Mouse (Mus musculus) lung, postnatal 25 days (tissue): Measurements from ENCODE around the gene Cxcl2.

Source experiments
- DNase-seq: peaks from one replicate; pipeline ENCODE4 v3.0.0; 2022; ENCODE audit warnings: low spot score

Cxcl2 gene

GRCm38 (mm10) chr5:90903339-90904020 lies at the start of gene Cxcl2:
TSS of gene Cxcl2 (plus strand) at chr5:90903871.
- no peak for DNase-seq

- DNase-seq, result no peak
Observed at GRCm38 (mm10) chr5:90855308-90856230, 48.1 kb upstream of the Cxcl2 start.

DNA sequence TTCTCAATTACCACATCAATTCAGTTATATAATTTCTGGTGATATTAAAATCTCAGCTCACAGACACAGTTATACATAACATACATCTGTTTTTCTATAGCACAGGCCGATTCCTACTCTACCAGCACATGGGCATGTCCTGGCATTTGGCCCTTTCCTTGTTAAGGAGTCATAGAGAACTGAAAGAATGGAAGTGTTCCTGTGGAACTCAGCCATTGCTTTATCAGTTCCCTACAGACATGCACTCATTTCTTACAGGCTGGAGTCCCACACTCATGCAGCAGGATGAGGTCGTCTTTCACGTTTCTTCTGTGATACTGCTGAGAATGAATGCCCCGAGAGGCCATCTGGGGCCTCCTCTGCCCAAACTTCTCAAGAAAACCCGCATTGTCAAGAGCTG lies 46.2 kb upstream of the Cxcl2 start:
- no peak for DNase-seq

DNA sequence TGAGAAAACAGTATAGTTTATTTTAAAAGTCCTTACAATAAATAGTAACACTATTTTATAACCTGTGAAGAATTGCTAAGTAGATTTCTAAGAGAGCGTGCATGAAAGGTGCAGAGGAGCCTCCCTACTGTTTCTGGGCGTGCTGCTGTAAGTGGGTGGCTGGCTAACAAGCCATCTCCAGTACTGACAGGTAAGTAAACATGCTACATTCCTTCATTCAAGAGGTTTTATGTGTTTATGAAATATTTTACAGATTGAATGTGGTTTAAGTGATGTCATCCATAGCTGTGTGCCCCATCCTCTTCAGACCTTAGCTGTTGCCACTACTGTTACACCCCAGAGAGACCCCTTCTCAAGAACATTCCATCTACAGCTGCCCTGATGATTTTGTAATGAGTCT lies 45.2 kb upstream of the Cxcl2 start:
- no peak for DNase-seq

DNA sequence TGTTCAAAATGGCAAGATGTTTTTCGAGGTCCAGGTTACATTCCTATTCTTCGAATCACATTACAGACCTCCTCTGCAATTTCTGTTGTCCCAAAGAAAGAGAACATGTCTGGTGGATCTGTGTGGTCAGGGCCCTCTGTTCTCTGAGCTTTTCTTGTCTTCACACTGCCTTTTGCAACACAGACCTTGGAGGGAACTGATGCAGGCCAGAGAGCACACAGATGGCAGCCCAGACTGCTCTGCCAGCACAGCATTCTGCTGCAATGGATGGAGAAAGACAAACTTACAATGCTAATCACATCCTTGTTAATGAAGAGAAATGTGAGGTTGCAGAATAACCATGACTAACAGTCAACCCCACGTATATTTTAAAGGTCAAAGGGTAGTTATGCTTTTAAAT lies 44.6 kb upstream of the Cxcl2 start:
- DNase-seq, result no peak

DNA sequence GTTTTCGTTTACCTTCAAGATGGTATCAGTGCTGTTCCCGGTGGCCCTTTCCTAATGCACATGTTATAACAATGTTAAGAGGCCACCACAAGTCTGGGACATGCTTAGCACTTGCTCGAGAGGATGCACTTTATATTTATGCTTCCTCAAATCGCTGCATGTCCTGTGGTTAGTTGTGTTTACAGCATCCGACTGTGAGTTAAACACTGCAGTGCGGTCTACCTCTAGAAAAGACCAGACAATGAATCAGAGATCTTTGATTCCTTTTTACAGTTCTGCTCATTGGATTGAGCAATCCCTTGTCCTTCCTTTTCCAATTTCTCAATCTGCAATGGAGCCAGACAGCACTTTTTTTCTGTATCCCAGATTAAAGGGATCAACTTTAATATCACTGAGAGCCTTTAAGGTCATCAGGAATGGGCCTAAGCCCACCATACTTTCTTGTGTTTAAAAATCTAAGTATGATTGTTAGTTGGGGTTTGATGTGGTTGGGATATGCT lies 41.7 kb upstream of the Cxcl2 start:
- no peak for DNase-seq

GRCm38 (mm10) chr5:90866770-90867169 lies 36.9 kb upstream of the Cxcl2 start:
- no peak for DNase-seq

GRCm38 (mm10) chr5:90872377-90872776 lies 31.3 kb upstream of the Cxcl2 start:
- DNase-seq, result no peak

DNA sequence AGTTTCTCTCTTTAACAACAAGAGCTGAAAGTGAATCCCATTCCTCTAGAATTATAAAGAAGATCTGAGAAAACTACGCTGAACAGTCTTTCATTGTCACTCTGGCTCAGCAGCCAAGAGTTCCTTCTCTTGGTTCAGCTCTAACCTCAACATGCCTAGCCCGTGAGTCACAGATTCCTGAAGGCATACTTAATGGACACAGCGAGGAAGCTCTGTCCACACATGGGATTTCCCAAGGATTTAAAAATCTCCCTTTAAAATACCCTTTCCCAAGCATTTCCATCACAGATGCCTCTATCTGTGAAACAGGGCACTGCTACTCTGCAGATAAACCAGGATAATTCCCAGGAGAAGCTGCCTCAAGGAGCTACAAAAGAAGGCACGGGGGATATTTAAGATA lies 27.6 kb upstream of the Cxcl2 start:
- peak; percentile 39 for DNase-seq

DNA sequence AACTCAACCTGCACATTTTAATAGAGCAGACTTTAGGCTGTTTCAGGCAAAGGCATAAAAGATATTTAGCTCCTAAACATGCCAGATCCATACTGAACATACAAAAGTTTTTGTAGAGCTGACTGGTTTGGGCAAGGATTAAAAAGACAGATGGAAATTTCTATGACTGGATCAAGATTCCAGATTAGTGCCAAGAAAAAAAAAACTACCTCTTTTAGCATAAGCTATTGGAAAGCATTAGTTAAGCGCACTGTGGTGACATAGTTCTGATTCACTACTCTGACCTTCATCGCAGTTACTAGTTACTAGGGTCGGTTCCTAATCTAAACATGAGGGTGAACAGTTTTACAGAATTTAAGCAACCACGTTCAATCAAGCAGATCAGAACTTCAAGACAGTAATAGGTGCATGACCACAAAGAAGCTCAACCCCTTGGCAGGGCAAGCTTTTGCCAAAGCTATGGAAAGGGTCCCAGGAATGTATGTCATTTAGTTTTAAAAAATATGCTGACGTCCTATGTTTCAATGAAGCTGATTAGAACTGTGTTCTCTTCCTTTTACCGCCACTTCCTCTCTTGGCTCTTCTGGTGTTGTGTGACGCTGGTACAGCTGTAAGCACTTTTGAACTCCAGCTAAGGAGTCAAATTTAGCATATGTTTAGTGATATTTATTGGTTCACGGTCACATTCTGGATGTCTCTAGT lies 27.0 kb upstream of the Cxcl2 start:
- no peak for DNase-seq

GRCm38 (mm10) chr5:90877173-90877512 lies 26.5 kb upstream of the Cxcl2 start:
- no peak for DNase-seq

- peak; percentile 31 for DNase-seq
Observed at GRCm38 (mm10) chr5:90879307-90880014, 24.2 kb upstream of the Cxcl2 start.

DNA sequence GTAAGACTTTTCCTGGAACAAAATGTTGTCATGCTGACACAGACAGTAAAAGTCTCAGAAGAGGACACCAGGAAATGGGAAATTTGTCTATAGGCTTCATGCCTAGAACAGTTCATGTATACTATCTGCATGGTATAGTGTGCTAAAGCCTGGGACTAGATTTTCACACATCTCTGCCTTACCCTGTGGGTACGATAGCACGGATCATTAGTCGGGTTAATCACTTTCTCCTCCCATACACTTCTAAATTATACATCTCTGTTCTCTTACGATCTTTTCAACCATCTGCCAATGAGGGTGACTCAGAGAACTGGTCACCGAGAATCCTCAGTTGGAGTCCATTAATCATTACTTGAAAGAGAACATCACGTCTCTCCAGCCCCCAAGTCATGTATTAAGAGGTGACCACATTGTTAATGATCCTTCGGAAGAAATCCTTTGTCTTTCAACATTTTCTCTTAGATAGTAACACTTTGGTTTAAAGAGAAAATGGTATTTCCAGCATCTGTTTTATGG lies 23.3 kb upstream of the Cxcl2 start:
- DNase-seq, result no peak

DNA sequence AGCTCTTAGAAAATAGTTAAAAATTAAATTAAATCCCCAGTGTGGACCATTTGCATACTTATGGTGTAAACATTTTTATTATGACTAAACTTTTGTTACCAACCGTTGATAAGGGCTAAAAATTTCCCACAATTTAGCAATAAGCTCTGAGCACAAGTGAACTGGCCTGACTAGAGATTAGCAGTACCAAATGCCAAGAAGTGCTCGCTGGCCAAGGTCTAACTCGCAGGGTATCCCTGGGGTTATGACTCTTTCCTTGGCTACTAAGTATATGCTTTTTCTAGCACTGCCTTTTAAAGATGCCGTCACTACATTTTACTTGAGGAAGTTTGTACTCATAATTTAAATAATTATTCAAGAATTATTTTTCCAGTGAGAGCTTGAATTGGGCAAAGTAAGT lies 22.6 kb upstream of the Cxcl2 start:
- no peak for DNase-seq

DNA sequence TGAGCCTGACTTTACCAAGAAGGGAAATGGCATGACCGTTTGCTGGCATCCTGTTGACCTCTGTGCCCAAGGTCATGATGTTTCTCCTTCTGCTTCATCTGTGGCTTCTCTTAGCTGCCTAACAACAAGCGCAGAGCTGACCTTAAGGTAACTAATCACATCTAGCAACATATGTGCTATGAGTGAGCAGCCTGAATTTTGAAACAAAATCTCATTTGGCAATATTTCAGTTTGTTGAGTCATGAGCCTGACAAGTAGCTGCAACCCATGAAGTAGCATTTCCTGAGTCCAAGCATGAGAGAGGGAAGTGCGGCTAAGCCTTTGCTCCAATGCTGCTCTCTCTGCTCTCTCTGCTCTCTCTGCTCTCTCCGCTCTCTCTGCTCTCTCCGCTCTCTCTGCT lies 22.0 kb upstream of the Cxcl2 start:
- peak; percentile 50 for DNase-seq

DNA sequence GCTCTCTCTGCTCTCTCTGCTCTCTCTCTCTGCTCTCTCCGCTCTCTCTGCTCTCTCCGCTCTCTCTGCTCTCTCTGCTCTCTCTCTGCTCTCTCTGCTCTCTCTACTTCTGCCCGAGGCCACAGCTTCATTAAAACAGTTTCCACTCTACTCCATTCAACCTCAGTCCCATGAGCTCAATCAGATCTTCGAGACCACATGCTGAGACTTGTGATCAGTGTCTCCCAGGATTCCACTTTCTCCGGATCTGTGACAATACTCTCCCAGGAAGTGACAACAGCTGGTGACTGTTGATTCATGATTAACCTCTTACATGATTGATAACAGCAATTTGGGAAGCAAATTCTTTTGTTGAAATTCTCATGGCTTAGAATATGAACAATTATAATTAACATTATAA lies 21.5 kb upstream of the Cxcl2 start:
- DNase-seq, result no peak

DNA sequence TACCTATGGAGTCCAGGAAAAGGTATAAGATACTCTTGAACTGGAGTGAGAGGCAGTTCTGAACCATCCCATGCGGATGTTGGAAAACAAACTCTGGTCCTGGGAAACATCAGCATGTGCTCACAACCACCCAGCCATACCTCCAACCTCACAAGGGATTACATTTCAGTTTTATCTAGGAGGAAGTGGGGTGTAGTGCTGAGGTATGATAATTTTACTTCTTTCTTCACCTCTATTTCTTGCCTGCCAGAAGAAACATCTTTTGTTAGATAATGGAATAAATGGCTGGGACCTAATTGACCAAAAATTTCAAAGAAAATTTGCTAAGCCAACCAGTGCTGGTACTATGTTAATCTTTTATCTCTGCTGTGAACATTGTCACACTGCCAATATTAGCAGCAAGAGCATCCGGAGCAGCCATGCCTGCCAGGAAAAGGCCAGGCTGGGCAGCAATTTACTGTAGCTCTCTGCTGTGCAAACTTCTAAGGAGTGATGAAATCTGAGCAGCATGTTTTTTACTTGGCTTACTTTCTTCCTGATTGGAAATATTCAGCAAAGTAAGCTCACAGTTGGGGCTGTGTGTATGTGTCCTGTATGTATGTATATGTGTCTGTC lies 18.9 kb upstream of the Cxcl2 start:
- no peak for DNase-seq

- DNase-seq, result no peak
Observed at GRCm38 (mm10) chr5:90888661-90889060, 15.0 kb upstream of the Cxcl2 start.

DNA sequence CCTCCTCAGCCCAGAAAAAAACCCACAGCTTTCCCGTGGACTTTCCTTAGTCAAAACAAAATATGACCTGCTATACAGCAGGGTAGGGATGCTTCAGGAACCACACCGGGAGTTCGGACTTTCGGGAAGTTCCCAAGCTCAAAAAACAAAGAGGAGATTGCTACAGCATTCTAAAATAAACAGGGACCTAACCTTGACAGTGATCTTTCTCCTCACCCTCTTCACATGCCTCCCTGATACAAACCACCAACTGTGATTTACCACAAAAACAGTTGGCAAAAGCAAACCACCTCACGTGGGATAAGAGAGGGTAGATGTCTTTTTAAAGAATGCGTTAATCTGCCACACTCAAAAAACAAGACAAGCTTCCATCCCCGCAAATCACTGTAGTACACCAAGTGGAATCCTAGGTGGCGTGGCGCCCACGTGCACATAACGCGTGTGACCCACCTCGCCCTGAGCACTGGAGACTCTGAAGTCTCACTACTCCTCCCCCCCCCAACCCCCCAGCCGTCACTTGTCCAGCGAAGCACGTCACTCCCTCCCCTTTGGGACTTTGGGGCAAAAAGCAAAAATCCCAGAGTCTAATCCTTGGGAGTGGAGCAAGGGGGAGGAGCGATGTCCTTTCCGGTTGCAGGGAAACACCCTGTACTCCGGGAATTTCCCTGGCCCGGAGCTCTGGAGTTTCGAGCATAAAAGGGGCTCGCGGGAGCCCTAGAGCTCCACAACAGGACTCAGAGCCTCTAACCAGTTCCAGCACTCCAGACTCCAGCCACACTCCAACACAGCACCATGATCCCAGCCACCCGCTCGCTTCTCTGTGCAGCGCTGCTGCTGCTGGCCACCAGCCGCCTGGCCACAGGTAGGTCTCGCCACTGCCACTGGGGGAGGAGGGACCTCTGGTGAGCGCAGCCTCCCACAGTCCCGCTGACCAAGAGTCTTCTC lies 12.9 kb upstream of the Cxcl2 start, which contains the start of gene Cxcl1:
Gene Cxcl1 (plus strand): TSS at position 723 of the 945 bp plus-strand sequence.
- peak; percentile 29 for DNase-seq

DNA sequence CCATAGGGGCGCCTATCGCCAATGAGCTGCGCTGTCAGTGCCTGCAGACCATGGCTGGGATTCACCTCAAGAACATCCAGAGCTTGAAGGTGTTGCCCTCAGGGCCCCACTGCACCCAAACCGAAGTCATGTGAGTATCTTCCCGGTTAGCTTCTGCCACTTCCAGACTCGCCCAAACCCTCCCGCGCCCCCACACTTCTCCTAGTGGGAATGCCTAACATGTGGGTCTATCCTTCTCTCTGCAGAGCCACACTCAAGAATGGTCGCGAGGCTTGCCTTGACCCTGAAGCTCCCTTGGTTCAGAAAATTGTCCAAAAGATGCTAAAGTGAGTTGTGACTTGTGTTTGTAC lies 12.2 kb upstream of the Cxcl2 start:
- DNase-seq, result no peak
